Mouse (Mus musculus) myocyte (in vitro differentiated cells): ENCODE results near the gene Sap30l. TPM values are rescaled to one million over a fixed set of nuclear protein-coding genes. Genes with fewer than 3 reads are reported as not detected.
"Not testable (repeated sequence)": the region's sequence is repeated elsewhere in the genome, so short reads cannot be mapped to it uniquely, and the experiment has no call there.

Source experiments
- H3K27me3 ChIP-seq: one replicate; pipeline ENCODE4 v1.6.1; 2011; ENCODE audit not compliant: control insufficient read depth, insufficient read depth, insufficient read length
- H3K36me3 ChIP-seq: one replicate; pipeline ENCODE4 v1.6.1; 2011; ENCODE audit not compliant: control insufficient read depth, insufficient read depth
- H3K4me2 ChIP-seq: one replicate; pipeline ENCODE4 v1.6.1; 2011; ENCODE audit warnings: low read depth, control low read depth
- H3K4me3 ChIP-seq: one replicate; pipeline ENCODE4 v1.5.1; 2011; ENCODE audit warnings: mild to moderate bottlenecking, control low read depth, moderate library complexity
- H3K79me2 ChIP-seq: one replicate; pipeline ENCODE4 v1.6.1; 2011; ENCODE audit not compliant: control insufficient read depth, insufficient read depth
- H3ac ChIP-seq: one replicate; pipeline ENCODE4 v1.6.1; 2011; ENCODE audit not compliant: control insufficient read depth, insufficient read length
- CEBPB ChIP-seq: IDR thresholded peaks from 2 replicates; pipeline ENCODE4 v1.6.1; 2011; ENCODE audit warnings: mild to moderate bottlenecking, moderate library complexity; ENCODE audit not compliant: poor library complexity, insufficient read depth, severe bottlenecking
- E2F4 ChIP-seq: IDR thresholded peaks from one replicate; pipeline ENCODE4 v1.6.1; 2011; ENCODE audit warnings: mild to moderate bottlenecking, control low read depth, moderate library complexity; ENCODE audit not compliant: insufficient read depth
- MAX ChIP-seq: IDR thresholded peaks from one replicate; pipeline ENCODE4 v1.6.1; 2011; ENCODE audit warnings: low read depth, mild to moderate bottlenecking, control low read depth
- MYOD1 ChIP-seq, 3 experiments: IDR thresholded peaks; one replicate each; pipeline ENCODE4 v1.6.1; 2011; ENCODE audit warnings: control low read depth in 2 of 3, low read depth in 2 of 3, mild to moderate bottlenecking in 2 of 3, moderate library complexity in 1 of 3; ENCODE audit not compliant: insufficient read length in 2 of 3, control insufficient read depth in 1 of 3
- MYOG ChIP-seq, 3 experiments: IDR thresholded peaks; one replicate each; pipeline ENCODE4 v1.6.1; 2011; ENCODE audit warnings: control low read depth in 2 of 3, low read depth in 2 of 3, mild to moderate bottlenecking in 2 of 3; ENCODE audit not compliant: insufficient read length in 2 of 3, control insufficient read depth in 1 of 3, insufficient read depth in 1 of 3
- POLR2A ChIP-seq: IDR thresholded peaks from one replicate; pipeline ENCODE4 v1.6.1; 2011; ENCODE audit warnings: low read depth, mild to moderate bottlenecking, control low read depth, moderate library complexity; ENCODE audit not compliant: insufficient read length
- POLR2AphosphoS2 ChIP-seq: IDR thresholded peaks from one replicate; pipeline ENCODE4 v1.6.1; 2011; ENCODE audit warnings: low read depth, control low read depth; ENCODE audit not compliant: insufficient read length
- REST ChIP-seq: IDR thresholded peaks from one replicate; pipeline ENCODE4 v1.6.1; 2011; ENCODE audit warnings: mild to moderate bottlenecking, control low read depth, moderate library complexity; ENCODE audit not compliant: insufficient read depth, insufficient read length
- SRF ChIP-seq: IDR thresholded peaks from one replicate; pipeline ENCODE4 v1.6.1; 2011; ENCODE audit warnings: low read depth; ENCODE audit not compliant: control insufficient read depth, insufficient read length
- TCF12 ChIP-seq: IDR thresholded peaks from one replicate; pipeline ENCODE4 v1.6.1; 2011; ENCODE audit warnings: mild to moderate bottlenecking, control low read depth; ENCODE audit not compliant: poor library complexity, insufficient read depth, severe bottlenecking
- TCF3 ChIP-seq: IDR thresholded peaks from one replicate; pipeline ENCODE4 v1.6.1; 2011; ENCODE audit warnings: low read depth, control low read depth; ENCODE audit not compliant: insufficient read length
- USF1 ChIP-seq: IDR thresholded peaks from one replicate; pipeline ENCODE4 v1.6.1; 2011; ENCODE audit warnings: low read depth, mild to moderate bottlenecking, control low read depth, moderate library complexity
- polyA plus RNA-seq: library from polyadenylated mRNA; unstranded; fragments of >200 nt; fragmentation: generic; extraction: Trizol; gene quantifications from one replicate; pipeline ENCODE4 v1.2.1, GENCODE M21; 2012; ENCODE audit warnings: missing spikeins

Gene Sap30l
- polyA plus RNA-seq, 1 experiment, result 25.7 TPM

- H3K27me3 ChIP-seq, result no peaks in the 10 kb centered on the region
- TF ChIP-seq USF1 (no peak), POLR2A (no peak), MYOG (IDR thresholded peaks at IDR 0.05; ENCODE audit: control insufficient read depth in 1 of 3, insufficient read depth in 1 of 3, insufficient read length in 2 of 3, low read depth in 2 of 3) (no peak), POLR2AphosphoS2 (no peak), REST (no peak), SRF (no peak), TCF12 (no peak), MAX (no peak), E2F4 (no peak), TCF3 (no peak), CEBPB (no peak), MYOD1 (IDR thresholded peaks at IDR 0.05; ENCODE audit: control insufficient read depth in 1 of 3, insufficient read length in 2 of 3, low read depth in 2 of 3) (no peak)
Observed at GRCm38 (mm10) chr11:57818189-57818588, 16.8 kb downstream of the Sap30l start.

GRCm38 (mm10) chr11:57819999-57820581 is 18.7 kb downstream of the Sap30l start:
- TF ChIP-seq REST (no peak), TCF3 (no peak), POLR2A (no peak), MYOG (IDR thresholded peaks at IDR 0.05; ENCODE audit: control insufficient read depth in 1 of 3, insufficient read depth in 1 of 3, insufficient read length in 2 of 3, low read depth in 2 of 3) (no peak), CEBPB (no peak), USF1 (no peak), TCF12 (no peak), MAX (no peak), E2F4 (no peak), POLR2AphosphoS2 (no peak), MYOD1 (IDR thresholded peaks at IDR 0.05; ENCODE audit: control insufficient read depth in 1 of 3, insufficient read length in 2 of 3, low read depth in 2 of 3) (no peak)
- H3K27me3 ChIP-seq, result no peaks in the 10 kb centered on the region
- H3ac ChIP-seq, result no peak overlapping the region
- H3K4me3 ChIP-seq, result no peak overlapping the region
- no peaks in the 10 kb centered on the region for H3K36me3 ChIP-seq
- no peaks in the 10 kb centered on the region for H3K79me2 ChIP-seq
- H3K4me2 ChIP-seq, result no peak overlapping the region

More at GRCm38 (mm10) chr11:57818189-57818588, 16.8 kb downstream of the Sap30l start:
- H3K79me2 ChIP-seq, result no peaks in the 10 kb centered on the region
- no peaks in the 10 kb centered on the region for H3K36me3 ChIP-seq
- no peak overlapping the region for H3K4me3 ChIP-seq
- no peak overlapping the region for H3K4me2 ChIP-seq
- no peak overlapping the region for H3ac ChIP-seq

GRCm38 (mm10) chr11:57823159-57823558 is 21.7 kb downstream of the Sap30l start:
- not testable (repeated sequence) for H3K27me3 ChIP-seq, H3ac ChIP-seq, H3K4me3 ChIP-seq, H3K4me2 ChIP-seq, H3K36me3 ChIP-seq, H3K79me2 ChIP-seq

GRCm38 (mm10) chr11:57823714-57824113 is 22.3 kb downstream of the Sap30l start:
- TF ChIP-seq POLR2A (no peak), SRF (no peak), TCF3 (no peak), MYOG (IDR thresholded peaks at IDR 0.05; ENCODE audit: control insufficient read depth in 1 of 3, insufficient read depth in 1 of 3, insufficient read length in 2 of 3, low read depth in 2 of 3) (no peak), POLR2AphosphoS2 (no peak), TCF12 (no peak), MAX (no peak), REST (no peak)
- peaks cover 11% of the 10 kb centered on the region for H3K27me3 ChIP-seq

GRCm38 (mm10) chr11:57825234-57825633 is 23.8 kb downstream of the Sap30l start:
- H3K4me3 ChIP-seq, H3K36me3 ChIP-seq, H3ac ChIP-seq, H3K4me2 ChIP-seq, H3K79me2 ChIP-seq: not testable (repeated sequence)
- H3K27me3 ChIP-seq, result peaks cover 26% of the 10 kb centered on the region

More at GRCm38 (mm10) chr11:57823714-57824113, 22.3 kb downstream of the Sap30l start:
- Histone ChIP-seq H3K79me2 (no peaks in the 10 kb centered on the region), H3ac (no peak overlapping the region), H3K36me3 (no peaks in the 10 kb centered on the region), H3K4me3 (no peak overlapping the region), H3K4me2 (no peak overlapping the region)
